In genomic region chr5:150607631-150608030, GRCm38 (mm10) we compare ENCODE assay signal across 34 mouse cellular contexts.
"Had no signal": no experiment of that assay in that cellular context is flagged by ENCODE, and none has a peak within 500 bp of the region (broad histone marks: within the 10 kb centered on the region; RNA-seq: fewer than 3 reads in every experiment).

No protein-coding gene starts in this region.

- H3K4me2 ChIP-seq: heart, embryonic 11.5 days; heart, embryonic 12.5 days; heart, embryonic 13.5 days; heart, embryonic 15.5 days; hindbrain, embryonic 12.5 days; hindbrain, embryonic 13.5 days; hindbrain, embryonic 14.5 days; hindbrain, embryonic 15.5 days; intestine, embryonic 15.5 days; kidney, embryonic 15.5 days had no signal

- H3K27me3 ChIP-seq: heart, embryonic 12.5 days; heart, embryonic 13.5 days; heart, embryonic 15.5 days; hindbrain, embryonic 12.5 days; hindbrain, embryonic 13.5 days; hindbrain, embryonic 15.5 days; intestine, embryonic 15.5 days; kidney, embryonic 15.5 days had no signal

- H3K4me1 ChIP-seq: heart, embryonic 12.5 days; heart, embryonic 13.5 days; heart, embryonic 15.5 days; hindbrain, embryonic 10.5 days; hindbrain, embryonic 12.5 days; hindbrain, embryonic 15.5 days; intestine, embryonic 15.5 days had no signal

- ATAC-seq: hindbrain, embryonic 16.5 days; hindbrain, postnatal 0 days; inflammation-experienced regulatory T-cells, adult 6 months; intestine, embryonic 15.5 days; intestine, embryonic 16.5 days had no signal

- H3K36me3 ChIP-seq: intestine, embryonic 15.5 days; kidney, embryonic 15.5 days had no signal

- H3K27ac ChIP-seq: heart, embryonic 13.5 days; heart, embryonic 15.5 days; hindbrain, embryonic 10.5 days; hindbrain, embryonic 12.5 days; hindbrain, embryonic 13.5 days; hindbrain, embryonic 14.5 days; hindbrain, embryonic 15.5 days; hindbrain, postnatal 0 days; intestine, embryonic 15.5 days; kidney, embryonic 15.5 days; kidney, postnatal 0 days; layer of hippocampus, adult 2 months; left cerebral cortex, adult 2 months had no signal

- H3K9ac ChIP-seq: heart, embryonic 12.5 days; heart, embryonic 13.5 days; heart, embryonic 15.5 days; hindbrain, embryonic 12.5 days; hindbrain, embryonic 13.5 days; hindbrain, embryonic 14.5 days; hindbrain, embryonic 15.5 days; intestine, embryonic 15.5 days; kidney, embryonic 15.5 days had no signal

- H3K4me3 ChIP-seq: heart, embryonic 12.5 days; heart, embryonic 13.5 days; heart, embryonic 15.5 days; hindbrain, embryonic 10.5 days; hindbrain, embryonic 12.5 days; hindbrain, embryonic 13.5 days; hindbrain, embryonic 15.5 days; intestine, embryonic 15.5 days; kidney, embryonic 15.5 days; layer of hippocampus, adult 2 months; left cerebral cortex, adult 2 months had no signal

- DNase-seq: heart, postnatal 10 days; heart, postnatal 14 days; heart, postnatal 36 days; heart, postnatal 4 days; kidney, adult 11 months; kidney, adult 18-20 months; kidney, adult 2 months; kidney, adult 8-10 months; kidney, adult 9 months; kidney, postnatal 10 days; kidney, postnatal 14 days; kidney, postnatal 25 days; kidney, postnatal 36 days; kidney, postnatal 4 days; layer of hippocampus, adult 9-11 months; layer of hippocampus, postnatal 36 days had no signal

- H3K9me3 ChIP-seq: heart, embryonic 15.5 days; hindbrain, embryonic 10.5 days; hindbrain, embryonic 12.5 days; hindbrain, embryonic 13.5 days; hindbrain, embryonic 15.5 days; intestine, embryonic 15.5 days; kidney, embryonic 15.5 days had no signal
